Mouse (Mus musculus): Measurements from ENCODE around the gene Plxnc1. TPM values are rescaled to one million over a fixed set of nuclear protein-coding genes. Genes with fewer than 3 reads are reported as not detected.

Plxnc1 gene
- polyA plus RNA-seq, 1 experiment = 1.5 TPM

DNA sequence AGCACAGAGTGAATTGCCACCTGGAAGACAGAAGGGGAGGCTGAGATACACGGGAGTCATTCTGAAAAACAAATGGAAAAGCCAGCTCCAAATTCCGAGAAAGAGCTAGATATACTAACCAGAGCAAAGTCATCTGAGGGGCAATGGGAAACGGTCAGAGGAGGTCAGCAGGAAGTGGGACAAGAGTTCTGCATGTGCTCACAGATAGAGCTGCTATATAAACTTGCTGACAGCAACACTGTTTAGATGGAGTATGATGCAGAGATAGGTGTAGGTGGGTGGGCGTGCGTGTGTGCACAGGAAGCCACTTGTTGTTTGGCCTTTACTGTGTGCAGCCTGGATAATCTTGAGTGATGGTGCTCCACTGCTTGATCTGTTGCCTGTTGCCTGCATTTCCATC, 146.5 kb downstream of the Plxnc1 start:
- Histone ChIP-seq H3K27me3 (replicated peaks; ENCODE audit: control insufficient read depth, insufficient read depth, low read length) (no peaks in the 10 kb centered on the region), H3K4me3 (ENCODE audit: insufficient read depth, low read depth, low read length) (no peak overlapping the region), H3K36me3 (ENCODE audit: control insufficient read depth, insufficient read depth, low read length) (no peaks in the 10 kb centered on the region), H3K27ac (ENCODE audit: insufficient read depth, low read depth, low read length) (no peak overlapping the region), H3K4me1 (ENCODE audit: control insufficient read depth, insufficient read depth, low read length) (no peaks in the 10 kb centered on the region)
- TF ChIP-seq CTCF (conservative IDR thresholded peaks at IDR 0.05; ENCODE audit: insufficient read depth, insufficient read length, low read depth, low read length) (no peak), POLR2A (IDR thresholded peaks at IDR 0.05; ENCODE audit: low read depth, low read length) (no peak)
- 74% methylated on average over 5 of the region's 5 CpGs for WGBS
- no peak for DNase-seq

DNA sequence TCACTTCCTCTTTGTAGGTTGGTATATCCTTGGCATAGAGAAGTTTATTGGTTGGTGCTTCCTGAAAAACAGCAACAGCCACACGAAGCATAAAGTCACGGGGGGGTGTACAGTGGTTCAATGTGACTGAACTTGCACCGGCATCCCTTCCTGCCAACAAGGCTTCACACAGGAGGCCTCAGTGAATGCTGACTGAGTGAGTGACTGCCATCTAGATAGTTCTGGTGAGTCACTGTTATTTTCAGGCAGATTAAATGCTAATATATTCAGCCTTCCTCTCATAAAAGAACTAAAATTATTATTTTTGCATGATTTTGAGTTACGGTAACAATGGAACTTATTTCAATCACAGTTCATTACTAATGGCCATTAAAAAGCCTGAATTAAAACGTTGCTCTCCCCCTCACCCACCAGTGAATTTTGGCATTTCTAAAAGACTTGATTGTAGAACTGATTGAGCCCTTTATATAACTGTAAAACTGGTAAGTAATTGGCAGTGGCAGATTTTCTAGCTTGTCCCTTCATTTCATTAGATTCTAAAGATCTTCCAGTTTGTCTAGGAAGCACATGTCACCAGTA, 149.9 kb downstream of the Plxnc1 start:
- no peak for TF ChIP-seq CTCF (conservative IDR thresholded peaks at IDR 0.05; ENCODE audit: insufficient read depth, insufficient read length, low read depth, low read length)
- TF ChIP-seq POLR2A (IDR thresholded peaks at IDR 0.05; ENCODE audit: low read depth, low read length) = no peak
- H3K4me1 ChIP-seq (ENCODE audit: control insufficient read depth, insufficient read depth, low read length) = no peaks in the 10 kb centered on the region
- no peak overlapping the region for H3K4me3 ChIP-seq (ENCODE audit: insufficient read depth, low read depth, low read length)
- no peak overlapping the region for H3K27ac ChIP-seq (ENCODE audit: insufficient read depth, low read depth, low read length)
- H3K27me3 ChIP-seq (replicated peaks; ENCODE audit: control insufficient read depth, insufficient read depth, low read length) = no peaks in the 10 kb centered on the region
- no peak for DNase-seq
- 90% methylated on average over 5 of the region's 5 CpGs for WGBS
- no peaks in the 10 kb centered on the region for H3K36me3 ChIP-seq (ENCODE audit: control insufficient read depth, insufficient read depth, low read length)

DNA sequence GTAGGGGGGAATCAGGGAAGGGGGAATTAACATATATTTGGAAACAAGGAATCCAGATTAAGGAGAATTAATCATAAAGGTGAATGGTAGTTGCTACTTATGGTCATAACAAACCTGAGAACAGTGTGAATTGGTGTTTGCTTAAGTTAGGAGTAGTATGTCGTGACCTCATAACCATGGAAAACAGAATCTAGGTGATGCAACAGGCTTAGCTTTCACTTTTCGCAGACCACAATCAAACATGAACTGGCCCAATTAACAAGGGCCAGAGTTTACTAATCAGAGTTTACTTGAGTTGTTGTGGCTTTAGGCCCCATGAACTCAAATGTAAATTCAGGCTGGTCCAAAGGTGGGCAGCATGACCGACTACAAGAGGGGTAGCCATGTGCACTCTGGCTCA, 150.7 kb downstream of the Plxnc1 start:
- 95% methylated on average over 3 of the region's 3 CpGs for WGBS
- DNase-seq = no peak
- Histone ChIP-seq H3K36me3 (ENCODE audit: control insufficient read depth, insufficient read depth, low read length) (no peaks in the 10 kb centered on the region), H3K27me3 (replicated peaks; ENCODE audit: control insufficient read depth, insufficient read depth, low read length) (no peaks in the 10 kb centered on the region), H3K27ac (ENCODE audit: insufficient read depth, low read depth, low read length) (no peak overlapping the region), H3K4me1 (ENCODE audit: control insufficient read depth, insufficient read depth, low read length) (no peaks in the 10 kb centered on the region), H3K4me3 (ENCODE audit: insufficient read depth, low read depth, low read length) (no peak overlapping the region)
- TF ChIP-seq CTCF (conservative IDR thresholded peaks at IDR 0.05; ENCODE audit: insufficient read depth, insufficient read length, low read depth, low read length) = no peak
- TF ChIP-seq POLR2A (IDR thresholded peaks at IDR 0.05; ENCODE audit: low read depth, low read length) = no peak

DNA sequence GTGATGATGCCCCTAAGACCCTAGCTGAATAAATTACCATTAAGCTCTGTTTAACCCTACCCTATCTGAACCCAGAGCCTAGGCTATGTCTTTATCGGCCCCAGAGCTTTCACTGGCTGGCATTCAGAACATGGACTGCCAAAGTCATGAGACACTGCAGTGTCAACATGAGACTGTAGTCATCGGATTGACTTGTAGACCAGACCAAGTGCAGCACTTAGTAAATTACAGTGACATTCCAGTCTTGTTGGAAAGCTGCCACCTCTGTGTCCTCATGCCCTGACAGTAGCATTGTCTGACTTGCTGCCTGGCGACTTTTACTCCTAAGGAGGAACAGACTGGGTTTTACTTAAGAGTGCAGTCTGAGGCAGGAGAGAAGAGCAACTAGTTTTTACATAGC, 155.4 kb downstream of the Plxnc1 start:
- TF ChIP-seq CTCF (conservative IDR thresholded peaks at IDR 0.05; ENCODE audit: insufficient read depth, insufficient read length, low read depth, low read length) (no peak), POLR2A (IDR thresholded peaks at IDR 0.05; ENCODE audit: low read depth, low read length) (no peak)
- Histone ChIP-seq H3K4me1 (ENCODE audit: control insufficient read depth, insufficient read depth, low read length) (no peaks in the 10 kb centered on the region), H3K36me3 (ENCODE audit: control insufficient read depth, insufficient read depth, low read length) (no peaks in the 10 kb centered on the region), H3K4me3 (ENCODE audit: insufficient read depth, low read depth, low read length) (no peak overlapping the region), H3K27ac (ENCODE audit: insufficient read depth, low read depth, low read length) (no peak overlapping the region), H3K27me3 (replicated peaks; ENCODE audit: control insufficient read depth, insufficient read depth, low read length) (no peaks in the 10 kb centered on the region)
- DNase-seq = peak; percentile 63
- WGBS = 46% methylated on average over 3 of the region's 3 CpGs

DNA sequence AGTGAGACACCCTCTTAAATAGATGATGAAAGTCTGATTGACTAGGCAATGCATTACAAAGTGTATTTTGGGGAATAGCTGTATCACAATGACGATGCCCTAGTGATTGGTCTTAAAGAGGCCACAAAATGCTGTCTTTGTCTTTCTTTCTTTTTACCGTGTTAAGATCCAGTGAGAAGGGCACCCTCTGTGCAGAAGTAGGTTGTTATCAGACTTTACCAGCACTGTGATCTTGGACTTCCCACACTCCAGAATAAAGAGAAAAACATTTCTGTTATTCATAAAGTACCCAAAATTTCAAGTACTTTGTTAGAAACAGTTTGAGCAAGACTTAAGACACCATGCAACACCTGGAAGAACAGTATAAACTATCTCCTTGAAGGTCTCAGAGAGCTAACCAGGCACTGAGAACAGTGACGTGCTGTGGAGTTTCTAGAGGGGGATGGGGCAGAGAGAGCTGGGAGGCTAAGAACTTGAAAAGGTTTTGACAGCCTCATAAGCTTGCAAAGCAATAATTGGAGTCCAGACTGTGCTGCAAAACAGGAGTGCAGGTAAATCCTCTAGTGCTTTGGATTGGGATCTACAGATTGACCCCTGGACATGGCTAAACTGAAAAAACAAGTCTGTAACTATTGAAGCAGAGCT, 163.9 kb downstream of the Plxnc1 start:
- no peak overlapping the region for H3K4me3 ChIP-seq (ENCODE audit: insufficient read depth, low read depth, low read length)
- H3K27ac ChIP-seq (ENCODE audit: insufficient read depth, low read depth, low read length) = no peak overlapping the region
- H3K4me1 ChIP-seq (ENCODE audit: control insufficient read depth, insufficient read depth, low read length) = no peaks in the 10 kb centered on the region
- WGBS = 93% methylated on average over 3 of the region's 3 CpGs
- no peaks in the 10 kb centered on the region for H3K27me3 ChIP-seq (replicated peaks; ENCODE audit: control insufficient read depth, insufficient read depth, low read length)
- no peak for DNase-seq
- H3K36me3 ChIP-seq (ENCODE audit: control insufficient read depth, insufficient read depth, low read length) = no peaks in the 10 kb centered on the region
- TF ChIP-seq CTCF (conservative IDR thresholded peaks at IDR 0.05; ENCODE audit: insufficient read depth, insufficient read length, low read depth, low read length) (no peak), POLR2A (IDR thresholded peaks at IDR 0.05; ENCODE audit: low read depth, low read length) (no peak)

DNA sequence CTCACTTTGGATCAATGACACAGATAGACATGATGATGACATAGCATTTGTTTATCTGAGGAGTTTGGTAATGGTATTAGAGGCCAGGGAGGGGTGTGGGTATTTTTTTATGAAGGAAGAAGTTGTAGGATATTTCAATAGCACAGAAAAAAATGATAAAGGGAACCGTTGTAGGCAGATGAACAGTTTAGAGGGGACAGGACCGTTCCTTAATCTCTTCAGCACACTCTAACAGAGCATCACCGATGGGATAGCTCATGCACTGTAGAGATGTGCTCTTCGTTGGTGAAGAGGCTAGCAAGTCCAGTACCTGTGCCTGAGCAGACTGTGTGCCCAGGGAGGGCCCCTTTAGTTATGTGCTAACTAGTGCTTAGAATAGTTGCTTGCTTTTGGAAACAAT, 165.3 kb downstream of the Plxnc1 start:
- no peak for DNase-seq
- WGBS = 97% methylated on average over 4 of the region's 4 CpGs
- Histone ChIP-seq H3K27me3 (replicated peaks; ENCODE audit: control insufficient read depth, insufficient read depth, low read length) (no peaks in the 10 kb centered on the region), H3K27ac (ENCODE audit: insufficient read depth, low read depth, low read length) (no peak overlapping the region), H3K4me3 (ENCODE audit: insufficient read depth, low read depth, low read length) (no peak overlapping the region), H3K4me1 (ENCODE audit: control insufficient read depth, insufficient read depth, low read length) (no peaks in the 10 kb centered on the region), H3K36me3 (ENCODE audit: control insufficient read depth, insufficient read depth, low read length) (peaks cover 2% of the 10 kb centered on the region; the same call in 1 of the 2 replicates)
- TF ChIP-seq CTCF (conservative IDR thresholded peaks at IDR 0.05; ENCODE audit: insufficient read depth, insufficient read length, low read depth, low read length) (no peak), POLR2A (IDR thresholded peaks at IDR 0.05; ENCODE audit: low read depth, low read length) (no peak)

DNA sequence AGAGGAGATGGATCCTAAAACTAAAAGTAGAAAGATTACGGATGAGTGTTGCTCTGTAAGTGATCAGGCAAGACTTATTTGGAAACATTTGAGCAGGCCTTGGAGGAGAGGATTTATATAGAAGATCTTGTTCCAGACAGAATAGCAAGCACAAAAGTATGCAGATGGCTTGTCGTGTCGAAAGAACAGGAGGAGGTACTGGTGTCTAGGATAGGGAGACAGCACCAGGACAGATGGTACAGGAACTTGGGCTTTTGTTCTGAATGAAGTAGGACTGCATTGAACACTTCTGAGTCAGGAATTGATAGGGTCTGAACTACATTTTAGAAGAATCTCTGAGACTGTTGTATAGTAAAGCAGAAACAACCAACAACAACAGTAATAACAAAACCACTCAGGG, 167.1 kb downstream of the Plxnc1 start:
- DNase-seq = no peak
- TF ChIP-seq CTCF (conservative IDR thresholded peaks at IDR 0.05; ENCODE audit: insufficient read depth, insufficient read length, low read depth, low read length) = no peak
- TF ChIP-seq POLR2A (IDR thresholded peaks at IDR 0.05; ENCODE audit: low read depth, low read length) = no peak
- 96% methylated on average over 3 of the region's 3 CpGs for WGBS

More for the DNA sequence above, 167.1 kb downstream of the Plxnc1 start:
- H3K27ac ChIP-seq (ENCODE audit: insufficient read depth, low read depth, low read length) = no peak overlapping the region
- peaks cover 2% of the 10 kb centered on the region; the same call in 1 of the 2 replicates for H3K36me3 ChIP-seq (ENCODE audit: control insufficient read depth, insufficient read depth, low read length)
- H3K27me3 ChIP-seq (replicated peaks; ENCODE audit: control insufficient read depth, insufficient read depth, low read length) = no peaks in the 10 kb centered on the region
- H3K4me1 ChIP-seq (ENCODE audit: control insufficient read depth, insufficient read depth, low read length) = no peaks in the 10 kb centered on the region
- H3K4me3 ChIP-seq (ENCODE audit: insufficient read depth, low read depth, low read length) = no peak overlapping the region

Data from kidney, adult 2 months (tissue).